Mouse (Mus musculus): ENCODE results near the gene Fem1b.

DNA sequence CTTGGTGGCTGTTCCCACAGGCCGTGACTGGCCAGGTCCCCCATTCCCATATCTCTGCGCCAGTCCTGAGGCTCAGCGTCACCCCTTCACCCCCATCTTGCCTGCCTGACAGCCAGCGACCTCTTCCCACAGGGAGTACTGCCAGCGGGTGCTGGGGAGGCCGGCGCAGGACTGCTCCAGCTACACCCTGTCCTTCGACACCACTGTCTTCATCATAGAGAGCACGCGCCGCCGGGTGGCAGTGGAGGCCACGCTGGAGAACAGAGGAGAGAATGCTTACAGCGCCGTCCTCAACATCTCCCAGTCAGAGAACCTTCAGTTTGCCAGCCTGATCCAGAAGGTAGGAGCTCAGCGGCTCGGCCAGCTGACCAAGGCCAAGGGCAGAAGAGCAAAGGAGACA is 44.3 kb downstream of the Fem1b start:
- no peak for TF ChIP-seq CTCF (IDR thresholded peaks at IDR 0.05; ENCODE audit: control insufficient read depth, insufficient read depth, insufficient replicate concordance, low read depth, low read length)
- no peak for TF ChIP-seq POLR2A (IDR thresholded peaks at IDR 0.05; ENCODE audit: control insufficient read depth, low read depth, low read length)
